Mouse (Mus musculus) kidney, postnatal 0 days (tissue): ENCODE measurements around the gene Lrmda. TPM values are rescaled to one million over a fixed set of nuclear protein-coding genes. Genes with fewer than 3 reads are reported as not detected.

Experiments
- ATAC-seq: fragments of 200-750 bp; cut with Nextera tagmentation; replicated peaks from 2 replicates; pipeline ENCODE4 v1.8.0; 2017; ENCODE audit warnings: low read depth, moderate number of reproducible peaks, moderate TSS enrichment, moderate library complexity; ENCODE audit not compliant: low FRiP score
- DNase-seq: peaks from one replicate; pipeline ENCODE4 v3.0.0-alpha.2; 2016; ENCODE audit warnings: low spot score
- H3K27ac ChIP-seq: fragments of 300-500 bp; sonication (generic); 2 replicates; pipeline ENCODE4 v1.5.1; 2014; ENCODE audit warnings: mild to moderate bottlenecking
- H3K27me3 ChIP-seq: fragments of 300-500 bp; sonication (generic); 2 replicates; pipeline ENCODE4 v1.6.1; 2014; ENCODE audit warnings: low read length, mixed read lengths; ENCODE audit not compliant: insufficient read depth
- H3K36me3 ChIP-seq: fragments of 300-500 bp; sonication (generic); 2 replicates; pipeline ENCODE4 v1.6.1; 2014; ENCODE audit warnings: low read length, mixed read lengths; ENCODE audit not compliant: insufficient read depth
- H3K4me1 ChIP-seq: fragments of 300-500 bp; sonication (generic); replicated peaks from 2 replicates; pipeline ENCODE4 v1.6.1; 2014; ENCODE audit warnings: antibody characterized with exemption, low read length, mixed read lengths; ENCODE audit not compliant: insufficient read depth
- H3K4me2 ChIP-seq: fragments of 300-500 bp; sonication (generic); 2 replicates; pipeline ENCODE4 v1.6.1; 2014; ENCODE audit warnings: mild to moderate bottlenecking, low read length, moderate library complexity, mixed read lengths
- H3K4me3 ChIP-seq: fragments of 300-500 bp; sonication (generic); replicated peaks from 2 replicates; pipeline ENCODE4 v1.5.1; 2014; ENCODE audit warnings: low read depth, low read length
- H3K9ac ChIP-seq: fragments of 300-500 bp; sonication (generic); 2 replicates; pipeline ENCODE4 v1.6.1; 2014; ENCODE audit warnings: low read depth, low read length
- H3K9me3 ChIP-seq: fragments of 300-500 bp; sonication (generic); replicated peaks from 2 replicates; pipeline ENCODE4 v1.6.1; 2016; ENCODE audit warnings: low read length, inconsistent platforms, mixed read lengths
- CTCF ChIP-seq: IDR thresholded peaks from 2 replicates; pipeline ENCODE4 v1.5.1; 2016; ENCODE audit warnings: antibody characterized with exemption, low read depth, mild to moderate bottlenecking, moderate library complexity
- WGBS: fragments of 180-500 bp; shearing (Covaris S2); extraction: QIAGEN DNeasy Blood & Tissue Kit; methylation state at CpG from one replicate; pipeline ENCODE4 v1.1.7; 2014; 5-methylcytosine and 5-hydroxymethylcytosine counted together
- polyA plus RNA-seq: library from polyadenylated mRNA; unstranded; fragments of >200 nt; fragmentation: Nextera tagmentation; extraction: Ambion mirVana; gene quantifications from 2 replicates; pipeline ENCODE4 v1.2.1, GENCODE M21; 2015

The Lrmda gene
- polyA plus RNA-seq, 1 experiment from 2014 or later: 0.83 TPM

GRCm38 (mm10) chr14:22377148-22377547, 357.6 kb downstream of the Lrmda start:
- H3K4me3 ChIP-seq: no peak overlapping the region
- no peak for TF ChIP-seq CTCF
- no peak overlapping the region for H3K4me2 ChIP-seq
- no peaks in the 10 kb centered on the region for H3K4me1 ChIP-seq
- H3K9me3 ChIP-seq: no peaks in the 10 kb centered on the region
- no peak overlapping the region for H3K9ac ChIP-seq
- H3K27me3 ChIP-seq: no peaks in the 10 kb centered on the region
- no peaks in the 10 kb centered on the region for H3K36me3 ChIP-seq
- no peak for ATAC-seq
- no peak overlapping the region for H3K27ac ChIP-seq
- DNase-seq: no peak
- WGBS: 94% methylated on average over 1 of the region's 1 CpGs

DNA sequence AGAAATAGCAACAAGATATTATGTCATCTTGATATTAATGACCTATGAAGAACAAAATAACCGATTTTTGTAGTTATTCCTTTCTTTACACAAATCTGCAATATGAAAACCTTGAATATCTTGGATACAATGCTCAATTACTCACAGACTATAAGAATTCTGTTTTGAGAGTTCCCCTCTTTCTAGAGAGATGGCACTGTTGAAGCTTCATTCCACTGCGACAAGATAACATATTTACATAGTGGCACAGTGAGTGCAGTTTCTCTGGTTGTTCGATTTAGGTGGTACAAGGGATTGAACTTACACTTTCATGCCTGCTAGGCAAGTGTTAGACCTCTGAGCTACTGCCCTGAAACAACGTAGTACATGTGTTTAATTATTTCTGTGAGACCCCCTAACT, 362.6 kb downstream of the Lrmda start:
- Histone ChIP-seq H3K9me3 (no peaks in the 10 kb centered on the region), H3K36me3 (no peaks in the 10 kb centered on the region), H3K27me3 (no peaks in the 10 kb centered on the region), H3K4me2 (no peak overlapping the region), H3K4me1 (no peaks in the 10 kb centered on the region), H3K4me3 (no peak overlapping the region), H3K27ac (no peak overlapping the region), H3K9ac (no peak overlapping the region)
- ATAC-seq (no peak), DNase-seq (no peak)
- WGBS: 60% methylated on average over 4 of the region's 4 CpGs
- TF ChIP-seq CTCF: no peak

DNA sequence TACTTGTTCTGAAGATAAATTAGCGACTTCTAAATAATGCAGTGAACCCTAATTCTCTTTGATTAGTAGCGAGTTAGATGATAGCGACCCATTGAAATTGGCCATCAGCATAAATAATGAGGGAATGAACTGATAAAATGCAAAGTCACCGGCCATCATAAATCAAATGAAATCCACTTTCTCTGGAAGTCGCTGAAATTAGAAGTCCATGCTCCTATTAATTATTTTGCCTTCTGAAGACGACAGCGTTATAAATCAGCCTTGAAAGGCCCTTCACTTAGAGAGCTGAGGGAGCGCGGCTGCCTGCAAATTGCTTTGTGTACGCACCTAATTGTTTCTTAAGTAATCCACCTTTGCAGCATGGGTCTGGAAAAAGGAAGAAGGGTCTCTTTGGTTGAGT, 374.1 kb downstream of the Lrmda start:
- DNase-seq (peak; percentile 79), ATAC-seq (no peak)
- no peak overlapping the region for H3K4me3 ChIP-seq
- WGBS: 32% methylated on average over 10 of the region's 10 CpGs
- no peaks in the 10 kb centered on the region for H3K36me3 ChIP-seq
- H3K4me1 ChIP-seq: no peaks in the 10 kb centered on the region
- no peaks in the 10 kb centered on the region for H3K27me3 ChIP-seq
- no peak for TF ChIP-seq CTCF
- H3K9me3 ChIP-seq: no peaks in the 10 kb centered on the region
- H3K4me2 ChIP-seq: no peak overlapping the region
- no peak overlapping the region for H3K27ac ChIP-seq
- H3K9ac ChIP-seq: no peak overlapping the region

DNA sequence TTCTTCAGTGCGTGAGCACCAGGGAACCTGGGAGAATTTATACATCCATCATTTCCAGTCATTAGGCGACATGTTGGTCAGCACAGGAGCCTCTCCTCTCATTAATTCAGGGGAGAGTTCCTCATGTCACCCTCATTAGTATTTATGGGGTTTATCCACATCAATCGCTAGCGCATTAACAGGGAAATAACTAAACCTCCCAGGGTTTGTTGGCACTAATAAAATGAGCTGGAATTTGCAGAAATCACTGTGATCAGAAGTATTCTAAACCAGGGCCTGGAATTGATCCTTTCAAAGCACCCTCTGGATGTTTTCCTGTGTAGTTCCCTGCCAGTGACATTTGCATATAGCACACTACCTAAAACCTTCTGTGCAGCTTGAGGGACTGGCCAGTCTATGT, 382.9 kb downstream of the Lrmda start:
- no peak overlapping the region for H3K4me2 ChIP-seq
- H3K4me1 ChIP-seq: no peaks in the 10 kb centered on the region
- no peak for DNase-seq
- H3K27ac ChIP-seq: no peak overlapping the region
- H3K27me3 ChIP-seq: no peaks in the 10 kb centered on the region
- no peaks in the 10 kb centered on the region for H3K9me3 ChIP-seq
- no peak overlapping the region for H3K4me3 ChIP-seq
- no peak for ATAC-seq
- no peak overlapping the region for H3K9ac ChIP-seq
- TF ChIP-seq CTCF: no peak
- WGBS: 30% methylated on average over 4 of the region's 4 CpGs
- no peaks in the 10 kb centered on the region for H3K36me3 ChIP-seq

- H3K4me2 ChIP-seq: no peak overlapping the region
- no peaks in the 10 kb centered on the region for H3K36me3 ChIP-seq
- DNase-seq: no peak
- H3K9me3 ChIP-seq: no peaks in the 10 kb centered on the region
- no peak overlapping the region for H3K4me3 ChIP-seq
- WGBS: 72% methylated on average over 5 of the region's 5 CpGs
- TF ChIP-seq CTCF: no peak
- no peak for ATAC-seq
- H3K9ac ChIP-seq: no peak overlapping the region
- H3K27me3 ChIP-seq: no peaks in the 10 kb centered on the region
- H3K27ac ChIP-seq: no peak overlapping the region
- H3K4me1 ChIP-seq: no peaks in the 10 kb centered on the region
These were observed 387.1 kb downstream of the Lrmda start for GRCm38 (mm10) chr14:22406623-22407022.

DNA sequence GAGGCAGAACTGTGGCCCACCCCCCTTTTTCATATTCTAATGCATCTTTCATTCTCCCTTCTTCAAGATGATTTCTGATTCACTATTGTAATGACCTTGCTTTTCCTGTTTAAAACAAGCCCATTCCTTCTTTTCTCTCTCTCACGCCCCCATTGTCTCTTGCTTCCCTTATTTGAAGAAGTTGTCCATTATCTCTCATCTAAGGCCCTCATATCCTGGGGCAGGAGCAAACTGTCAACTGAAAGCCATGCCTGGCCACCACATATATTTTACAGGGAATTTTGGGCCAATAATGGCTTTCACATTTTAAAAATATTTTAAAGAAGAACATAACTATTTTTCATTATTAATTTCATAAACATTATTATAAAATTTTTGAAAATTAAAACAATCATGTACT, 391.3 kb downstream of the Lrmda start:
- no peak overlapping the region for H3K9ac ChIP-seq
- no peaks in the 10 kb centered on the region for H3K36me3 ChIP-seq
- no peaks in the 10 kb centered on the region for H3K27me3 ChIP-seq
- no peak overlapping the region for H3K27ac ChIP-seq
- no peak overlapping the region for H3K4me3 ChIP-seq
- H3K9me3 ChIP-seq: no peaks in the 10 kb centered on the region
- TF ChIP-seq CTCF: no peak
- no peaks in the 10 kb centered on the region for H3K4me1 ChIP-seq
- ATAC-seq (no peak), DNase-seq (no peak)
- WGBS: 65% methylated on average over 1 of the region's 1 CpGs
- no peak overlapping the region for H3K4me2 ChIP-seq

DNA sequence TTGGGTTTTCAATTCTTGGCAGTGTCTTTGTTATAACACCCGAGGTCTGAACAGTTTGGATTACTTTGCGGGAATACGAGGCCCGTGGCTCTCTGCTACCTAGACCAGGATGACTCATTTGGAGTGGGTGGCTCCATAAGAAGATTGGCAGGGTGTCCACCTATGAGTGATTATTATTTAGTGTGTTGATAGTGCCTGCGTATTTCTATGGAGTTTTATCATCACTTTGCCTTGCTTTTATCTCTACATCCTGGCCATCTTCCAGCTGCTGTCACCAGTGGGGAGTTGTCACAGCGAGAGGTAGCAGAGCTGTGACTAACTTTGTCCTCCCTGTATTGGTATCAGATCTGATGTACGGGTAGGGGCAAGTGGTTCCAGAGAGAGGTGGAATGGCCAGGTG, 393.7 kb downstream of the Lrmda start:
- no peak overlapping the region for H3K9ac ChIP-seq
- H3K36me3 ChIP-seq: no peaks in the 10 kb centered on the region
- no peaks in the 10 kb centered on the region for H3K9me3 ChIP-seq
- H3K27me3 ChIP-seq: no peaks in the 10 kb centered on the region
- H3K4me3 ChIP-seq: no peak overlapping the region
- whole genome bisulfite sequencing: 70% methylated on average over 7 of the region's 7 CpGs
- TF ChIP-seq CTCF: no peak
- ATAC-seq: no peak
- H3K27ac ChIP-seq: no peak overlapping the region
- no peaks in the 10 kb centered on the region for H3K4me1 ChIP-seq
- DNase-seq: no peak
- H3K4me2 ChIP-seq: no peak overlapping the region
